Mouse (Mus musculus) thymus, postnatal 10 days (tissue): ENCODE measurements around the gene Hmgb4.

ENCODE experiments used
- DNase-seq, 2 experiments: peaks; one replicate each; pipeline ENCODE4 v3.0.0; 2021; ENCODE audit warnings: low spot score in 2 of 2

The Hmgb4 gene

GRCm38 (mm10) chr4:128227377-128228316 is 33.1 kb downstream of the Hmgb4 start:
- DNase-seq, result no peak

GRCm38 (mm10) chr4:128224453-128224852 is 36.3 kb downstream of the Hmgb4 start:
- DNase-seq, result no peak

GRCm38 (mm10) chr4:128217991-128218595 is 42.7 kb downstream of the Hmgb4 start:
- DNase-seq, result no peak
